Mouse (Mus musculus): ENCODE data around the gene Rusc2.

The Rusc2 gene

DNA sequence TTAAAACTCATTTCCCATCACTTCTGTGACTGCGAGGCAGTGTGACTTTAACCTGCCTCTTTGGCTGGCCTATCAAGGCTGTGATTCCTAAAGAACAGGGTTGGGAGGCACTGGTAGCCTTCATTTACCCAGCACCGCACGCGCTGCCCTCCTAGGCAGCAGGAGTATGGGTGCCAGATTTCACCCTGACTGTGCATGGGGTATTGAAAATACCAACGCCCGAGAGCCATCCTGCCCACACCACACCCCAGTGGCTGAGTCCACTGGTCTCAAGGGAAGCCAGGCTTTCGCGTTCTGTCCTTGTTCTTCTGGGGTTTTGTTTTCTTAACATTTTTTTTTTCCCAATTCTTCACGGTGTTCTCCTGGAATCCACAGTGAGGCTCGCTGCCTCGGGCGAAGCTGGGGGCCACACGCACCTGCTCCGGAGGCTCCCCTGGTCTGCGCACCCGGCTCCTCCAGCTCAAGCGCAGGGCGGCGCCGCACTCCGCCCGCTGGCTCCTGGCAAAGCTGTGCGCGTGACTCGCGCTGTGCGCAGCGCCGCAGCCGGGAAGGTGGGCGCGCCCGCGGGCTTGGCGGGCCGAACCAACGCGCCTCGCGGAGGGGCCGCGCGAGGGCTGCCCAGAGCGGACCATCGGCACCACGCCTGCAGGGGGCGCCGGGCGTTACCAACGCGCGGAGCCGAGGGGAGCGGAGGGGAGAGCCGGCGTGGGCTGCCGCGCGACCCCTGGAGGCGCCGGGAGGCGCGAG, at the start of gene Rusc2:
Gene Rusc2 (plus strand): TSS at position 572 of the 747 bp plus-strand sequence.
- DNase-seq: peak; percentile 92

DNA sequence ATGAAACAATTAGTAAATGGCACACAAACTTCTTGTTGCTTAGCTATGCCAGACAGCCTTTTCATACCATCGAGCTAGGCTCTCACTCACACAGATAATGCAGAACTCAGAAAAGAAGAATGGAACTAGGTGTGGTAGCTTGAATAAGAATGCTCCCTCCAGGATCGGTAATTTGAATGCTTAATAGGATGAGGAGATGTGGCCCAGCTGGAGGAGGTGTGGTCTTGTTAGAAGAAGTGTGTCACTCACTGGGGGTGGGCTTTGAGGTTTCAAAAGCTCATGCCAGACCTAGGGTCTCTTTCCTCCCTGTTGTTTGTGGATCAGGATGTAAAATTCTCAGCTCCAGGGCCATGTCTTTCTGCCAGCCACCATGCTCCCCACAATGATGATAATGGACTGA, 47.0 kb upstream of the Rusc2 start:
- no peak for DNase-seq

DNA sequence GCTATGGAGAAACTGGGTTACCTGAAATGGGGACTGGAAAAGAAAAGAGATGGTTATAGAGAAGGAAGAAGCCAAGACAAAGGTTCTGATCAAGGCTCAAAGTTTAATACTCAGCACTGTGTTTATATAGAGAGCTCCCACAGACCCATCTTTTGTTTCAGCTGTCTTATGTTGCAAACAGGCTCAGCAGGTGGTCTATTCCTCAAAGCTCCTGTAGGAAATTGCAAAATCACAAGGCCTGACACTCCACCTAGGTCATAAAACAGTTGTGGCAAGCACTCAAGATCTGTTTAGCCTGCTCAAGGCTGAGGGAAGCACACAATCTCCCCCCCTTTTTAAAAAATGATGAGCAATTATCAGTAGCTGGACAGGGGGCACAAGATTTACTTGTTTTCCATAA, 45.6 kb upstream of the Rusc2 start:
- DNase-seq: no peak

DNA sequence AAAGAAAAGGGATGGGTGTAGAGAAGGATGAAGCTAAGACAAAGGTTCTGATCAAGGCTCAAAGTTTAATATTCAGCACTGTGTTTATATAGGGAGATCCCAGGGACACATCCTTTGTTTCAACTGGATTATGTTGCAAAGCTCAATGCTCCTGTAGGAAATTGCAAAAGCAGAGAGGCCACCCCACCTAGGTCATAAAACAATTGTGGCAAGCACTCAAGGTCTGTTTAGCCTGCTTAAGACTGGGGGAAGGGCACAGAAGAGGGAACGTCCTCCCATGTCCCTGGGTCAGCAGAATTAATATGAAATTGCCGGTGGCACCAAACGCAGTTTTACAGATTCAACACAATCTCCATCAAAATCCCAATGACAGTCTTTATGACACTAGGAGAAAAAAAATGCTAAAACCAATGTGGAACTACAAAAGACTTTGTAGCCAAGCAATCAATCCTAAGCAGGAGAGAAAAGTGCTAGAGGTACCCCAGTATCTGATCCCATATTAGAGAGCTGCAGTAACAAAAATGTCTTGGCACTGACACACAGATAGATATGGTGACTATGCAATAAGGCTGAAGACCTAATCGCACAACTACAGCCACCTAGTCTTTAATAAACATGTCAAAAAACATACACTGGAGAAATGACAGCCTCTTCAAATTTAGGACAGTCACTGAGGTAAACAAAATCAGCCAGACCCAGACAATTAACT, 41.5 kb upstream of the Rusc2 start:
- DNase-seq: no peak

DNA sequence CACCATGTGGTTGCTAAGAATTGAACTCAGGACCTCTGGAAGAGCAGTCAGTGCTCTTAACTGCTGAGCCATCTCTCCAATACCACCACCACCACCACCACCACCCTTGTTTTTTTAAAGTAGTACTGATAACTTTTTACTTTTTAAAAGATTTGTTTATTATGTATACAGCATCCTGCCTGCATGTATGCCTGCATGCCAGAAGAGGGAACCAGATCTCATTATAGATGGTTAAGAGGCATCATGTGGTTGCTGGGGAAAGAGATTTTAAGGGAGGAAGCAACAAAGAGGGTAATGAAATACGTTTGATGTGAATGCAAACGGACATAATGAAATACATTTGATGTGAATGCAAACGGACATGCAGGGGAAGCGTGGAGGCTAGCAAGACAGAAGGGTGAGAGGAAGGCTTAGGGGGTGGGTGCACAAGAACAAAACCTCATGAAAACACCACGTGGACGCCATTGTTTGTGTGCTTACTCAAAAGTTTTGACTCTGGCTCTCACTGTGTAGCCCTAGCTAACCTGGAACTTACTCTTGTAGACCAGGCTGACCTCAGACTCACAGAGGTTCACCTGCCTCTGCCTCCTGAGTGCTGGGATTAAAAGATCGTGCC, 40.4 kb upstream of the Rusc2 start:
- DNase-seq: no peak

DNA sequence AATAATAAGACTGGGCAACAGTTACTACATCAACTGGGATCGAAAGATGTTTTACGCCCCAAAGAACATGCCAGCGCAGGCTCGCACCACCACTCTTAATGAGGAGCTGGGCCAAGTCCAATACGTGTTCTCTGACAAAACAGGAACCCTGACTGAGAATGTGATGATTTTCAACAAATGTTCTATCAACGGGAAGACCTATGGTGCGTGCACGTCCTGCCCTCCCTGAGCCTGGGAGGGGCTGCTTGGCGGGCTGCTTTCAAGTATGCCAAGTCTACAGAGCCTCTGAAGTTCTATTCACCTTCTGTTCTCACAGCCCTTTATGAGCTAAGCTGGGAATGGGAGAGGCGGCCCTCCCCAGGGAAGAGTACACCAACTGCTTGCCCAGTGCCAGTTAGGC, 39.3 kb upstream of the Rusc2 start:
- DNase-seq: no peak

DNA sequence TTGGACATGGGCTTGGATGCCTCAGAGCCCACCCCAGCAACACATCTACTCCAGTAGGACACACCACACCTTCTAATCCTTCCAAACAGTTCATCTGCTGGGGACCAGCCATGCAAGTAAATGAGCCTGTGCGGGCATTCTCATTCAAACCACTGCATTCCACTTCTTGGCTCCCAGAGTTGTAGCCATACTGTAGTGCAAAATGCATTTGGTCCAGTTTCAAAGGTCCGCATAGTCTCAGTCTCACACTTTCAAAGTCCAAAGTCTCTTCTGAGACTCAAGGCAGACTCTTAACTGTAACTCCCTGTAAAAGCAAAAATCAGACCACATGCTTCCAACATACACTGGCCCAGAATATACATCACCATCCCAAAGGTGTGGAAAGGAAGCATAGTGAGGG, 36.8 kb upstream of the Rusc2 start:
- no peak for DNase-seq

DNA sequence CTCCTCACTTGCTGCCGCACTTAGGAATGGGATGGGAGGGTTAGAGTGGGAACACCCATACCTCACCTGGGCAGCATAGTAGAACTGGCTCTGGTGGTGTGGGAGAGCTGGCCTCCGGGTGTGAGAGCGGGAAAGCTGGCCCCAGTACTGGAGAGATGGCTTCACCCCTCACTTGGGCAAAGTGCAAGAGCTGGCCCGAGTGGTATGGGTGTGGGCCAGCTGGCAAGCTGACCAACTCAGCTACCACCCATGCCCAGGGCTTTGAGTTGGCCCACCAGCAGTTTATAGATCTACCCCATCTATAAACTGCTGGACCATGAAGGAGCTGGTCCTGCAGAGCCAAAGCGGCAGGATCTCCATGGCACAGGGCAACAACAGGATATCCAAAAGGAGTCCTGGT, 32.6 kb upstream of the Rusc2 start:
- no peak for DNase-seq

DNA sequence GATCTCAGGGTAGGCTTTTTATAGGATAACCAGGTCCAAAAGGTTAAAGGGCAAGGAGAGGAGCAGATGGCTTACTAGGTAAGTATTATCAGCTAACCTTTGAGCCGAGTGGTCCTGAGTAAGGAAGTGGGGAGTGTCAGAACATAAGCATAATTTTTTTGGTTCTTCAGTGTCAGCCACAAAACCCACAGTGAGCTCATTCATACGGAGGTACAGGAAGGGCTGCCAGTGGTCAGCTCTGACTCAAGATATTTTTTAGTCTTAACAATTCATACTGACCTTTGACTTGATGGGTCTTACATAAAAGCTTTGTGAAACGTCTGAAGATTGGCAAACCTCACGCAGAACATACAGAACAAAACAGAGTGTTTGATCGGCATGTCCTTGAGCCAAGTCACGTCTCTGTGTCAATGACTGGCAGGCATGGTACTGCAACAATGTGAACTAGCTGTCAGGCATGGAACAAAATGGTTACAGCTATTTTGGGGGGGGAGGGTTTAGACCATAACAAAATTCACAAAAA, 31.7 kb upstream of the Rusc2 start:
- DNase-seq: no peak

DNA sequence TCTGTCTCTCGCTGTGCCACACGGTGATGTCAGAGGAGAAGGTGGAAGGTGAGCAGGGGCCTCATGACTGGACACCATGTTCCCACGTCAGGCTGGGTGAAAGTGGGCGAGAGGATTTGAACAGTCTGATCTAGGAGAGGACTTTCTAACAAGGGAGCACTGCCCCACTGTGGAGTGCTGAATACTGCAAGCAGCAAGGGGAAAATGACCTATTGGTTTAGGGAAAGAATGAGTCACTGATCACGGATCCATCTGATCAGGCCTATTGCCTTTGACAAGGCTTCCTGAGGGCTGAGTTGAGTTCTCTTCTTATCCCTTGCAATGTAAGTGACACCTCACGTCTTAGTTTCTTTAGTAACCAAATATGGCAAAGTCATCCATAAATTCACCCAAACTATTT, 28.1 kb upstream of the Rusc2 start:
- no peak for DNase-seq

DNA sequence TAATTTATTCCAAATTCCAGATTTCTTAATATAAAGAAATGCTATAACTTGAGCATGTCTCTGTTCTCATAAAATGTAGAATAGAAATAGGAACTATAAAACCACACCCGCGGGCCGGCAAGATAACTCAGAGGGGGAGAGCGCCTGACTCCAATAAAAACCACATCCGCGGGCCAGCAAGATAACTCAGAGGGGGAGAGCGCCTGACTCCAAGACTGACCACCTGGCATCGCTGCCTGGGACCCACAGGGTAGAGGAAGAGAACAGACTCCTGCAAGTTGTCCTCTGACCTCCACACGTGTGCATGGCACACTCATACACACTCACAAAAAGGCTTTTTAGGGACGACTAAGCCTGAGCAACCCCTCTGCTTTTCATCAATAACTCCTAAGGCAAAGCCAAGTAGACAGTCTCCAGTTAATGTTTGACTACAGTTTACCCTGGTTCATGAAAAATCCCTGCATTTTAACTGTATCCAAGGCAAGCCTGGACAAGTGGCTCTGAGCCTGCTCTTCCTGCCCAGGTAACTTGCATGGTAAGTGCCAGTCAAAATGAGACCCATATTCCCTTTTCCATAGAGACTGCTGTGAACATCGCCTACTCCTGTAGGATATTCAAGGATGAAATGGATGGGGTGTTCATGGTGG, 16.7 kb upstream of the Rusc2 start:
- no peak for DNase-seq

DNA sequence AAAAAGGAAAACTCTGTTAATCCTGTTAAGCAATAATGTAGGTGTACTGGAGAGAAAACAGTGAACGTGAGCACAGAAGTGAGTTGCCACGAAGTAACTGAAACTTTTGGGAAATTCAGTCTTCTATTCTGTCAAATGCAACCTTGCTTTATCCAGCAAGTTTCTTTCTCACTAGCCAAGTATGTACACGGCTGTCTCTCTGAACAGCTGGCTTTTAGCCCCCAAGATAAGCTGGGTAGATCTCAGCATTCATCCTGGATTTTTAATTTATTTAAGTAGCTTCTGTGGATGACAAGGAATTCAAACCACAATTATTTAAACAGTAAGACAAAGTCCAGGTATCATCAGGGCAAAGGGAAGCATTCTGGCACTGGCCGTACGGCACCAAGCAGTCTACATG, 14.5 kb upstream of the Rusc2 start:
- no peak for DNase-seq

DNA sequence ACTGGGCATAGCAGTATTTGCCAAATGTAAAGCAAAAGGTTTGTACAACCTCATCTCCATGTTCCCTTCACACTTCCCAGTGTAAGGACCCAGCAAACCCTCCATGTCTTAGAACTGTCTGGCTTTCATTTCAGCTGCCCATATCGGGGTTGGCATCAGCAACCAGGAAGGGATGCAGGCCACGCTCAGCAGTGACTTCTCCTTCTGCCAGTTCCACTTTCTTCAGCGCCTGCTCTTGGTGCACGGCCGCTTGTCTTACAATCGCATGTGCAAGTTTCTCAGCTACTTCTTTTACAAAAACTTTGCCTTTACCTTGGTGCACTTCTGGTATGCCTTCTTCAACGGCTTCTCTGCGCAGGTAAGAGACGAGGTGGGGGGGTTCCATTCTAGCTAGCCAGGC, 14.0 kb upstream of the Rusc2 start:
- DNase-seq: no peak

DNA sequence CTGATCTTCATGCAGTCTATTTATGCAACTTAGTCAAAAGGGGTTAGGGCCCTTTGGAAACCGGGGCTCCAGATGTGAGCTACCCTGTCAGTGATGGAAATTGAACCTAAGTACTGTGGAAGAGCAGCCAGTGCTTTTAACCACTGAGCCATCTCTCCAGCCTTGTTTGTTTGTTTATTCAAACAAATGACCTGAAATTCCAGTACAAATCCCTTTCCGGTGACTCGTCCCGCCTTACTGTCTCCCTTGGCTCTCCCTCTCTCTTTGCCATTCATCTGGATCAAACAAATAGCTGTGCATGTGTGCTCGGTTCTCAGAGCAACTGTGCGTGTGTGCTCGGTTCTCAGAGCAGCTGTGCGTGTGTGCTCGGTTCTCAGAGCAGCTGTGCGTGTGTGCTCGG, 10.4 kb upstream of the Rusc2 start:
- no peak for DNase-seq

DNA sequence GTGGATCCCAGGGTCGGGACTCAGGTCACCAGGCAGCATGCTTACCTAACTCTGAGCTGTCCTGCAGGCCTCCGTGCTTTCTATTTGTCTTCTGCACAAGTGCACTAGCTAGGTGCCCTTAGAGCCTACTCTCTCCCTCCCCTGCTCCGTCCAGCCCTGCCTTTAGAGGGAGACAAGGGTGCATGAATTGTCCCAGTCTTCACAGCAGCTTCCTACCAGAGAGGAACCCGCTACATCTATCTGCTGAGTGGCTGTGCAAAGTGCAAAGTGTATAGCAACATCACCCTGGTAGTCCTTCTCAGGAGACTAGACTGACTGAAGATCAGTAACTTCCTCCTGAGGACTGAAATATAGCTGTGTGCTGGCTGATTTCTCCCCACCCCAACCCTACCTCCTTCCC, 9.6 kb upstream of the Rusc2 start:
- DNase-seq: no peak

DNA sequence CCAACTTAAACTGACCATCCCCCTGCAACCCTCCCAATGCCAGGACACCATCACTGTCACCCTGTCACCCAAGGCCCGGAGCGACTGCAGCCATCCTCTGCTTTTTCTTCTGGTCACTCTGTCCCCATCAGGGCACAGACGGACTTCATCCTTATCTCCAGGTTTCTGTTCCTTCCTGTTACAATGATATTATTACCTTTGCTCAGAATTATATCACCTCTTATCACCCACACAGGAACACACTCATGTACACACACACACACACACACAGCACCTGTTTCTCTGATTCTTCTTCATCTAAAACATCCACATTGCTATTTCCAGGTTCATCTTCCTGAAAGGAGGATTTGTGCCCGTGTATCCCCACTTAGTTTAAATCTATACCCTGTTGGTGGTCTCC, 7.5 kb upstream of the Rusc2 start:
- no peak for DNase-seq

DNA sequence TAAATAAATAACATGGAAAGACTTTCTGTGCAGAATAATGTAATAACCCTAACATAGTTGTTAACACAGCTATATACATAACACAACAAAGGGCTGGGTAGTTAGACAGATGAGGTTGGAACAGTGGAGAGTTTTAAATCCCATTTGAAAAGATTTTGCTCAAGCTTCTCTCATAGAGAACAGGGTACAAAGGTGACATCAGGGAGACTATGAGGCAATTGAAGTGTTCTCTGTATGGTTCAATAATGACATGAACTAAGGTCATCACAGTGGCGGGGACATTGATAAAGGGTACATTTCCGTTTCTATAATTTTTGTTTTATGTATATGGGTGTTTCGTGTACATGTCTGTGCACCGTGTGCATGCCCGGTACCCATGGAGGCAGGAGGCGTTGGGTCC, 2.2 kb upstream of the Rusc2 start:
- no peak for DNase-seq

DNA sequence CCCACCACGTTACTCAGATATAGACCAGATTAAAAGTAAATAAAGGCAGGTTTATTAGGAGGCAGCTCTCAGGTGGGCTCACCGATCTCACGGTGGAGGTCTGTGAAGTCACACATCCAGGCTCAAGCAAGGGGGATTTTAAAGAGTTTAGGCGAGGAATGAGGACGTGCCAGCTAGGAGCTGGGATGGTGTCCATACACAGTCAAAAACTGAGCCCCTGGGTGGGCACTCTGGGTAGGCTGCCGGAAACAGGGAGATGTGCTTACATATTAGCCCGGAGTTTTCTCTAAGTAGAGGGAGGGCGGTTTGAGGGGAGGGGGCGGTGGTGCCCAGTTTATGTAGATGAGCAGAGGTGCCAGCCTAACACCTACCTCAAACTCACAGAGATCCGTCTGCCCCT, 828 bp upstream of the Rusc2 start:
- DNase-seq: no peak

DNA sequence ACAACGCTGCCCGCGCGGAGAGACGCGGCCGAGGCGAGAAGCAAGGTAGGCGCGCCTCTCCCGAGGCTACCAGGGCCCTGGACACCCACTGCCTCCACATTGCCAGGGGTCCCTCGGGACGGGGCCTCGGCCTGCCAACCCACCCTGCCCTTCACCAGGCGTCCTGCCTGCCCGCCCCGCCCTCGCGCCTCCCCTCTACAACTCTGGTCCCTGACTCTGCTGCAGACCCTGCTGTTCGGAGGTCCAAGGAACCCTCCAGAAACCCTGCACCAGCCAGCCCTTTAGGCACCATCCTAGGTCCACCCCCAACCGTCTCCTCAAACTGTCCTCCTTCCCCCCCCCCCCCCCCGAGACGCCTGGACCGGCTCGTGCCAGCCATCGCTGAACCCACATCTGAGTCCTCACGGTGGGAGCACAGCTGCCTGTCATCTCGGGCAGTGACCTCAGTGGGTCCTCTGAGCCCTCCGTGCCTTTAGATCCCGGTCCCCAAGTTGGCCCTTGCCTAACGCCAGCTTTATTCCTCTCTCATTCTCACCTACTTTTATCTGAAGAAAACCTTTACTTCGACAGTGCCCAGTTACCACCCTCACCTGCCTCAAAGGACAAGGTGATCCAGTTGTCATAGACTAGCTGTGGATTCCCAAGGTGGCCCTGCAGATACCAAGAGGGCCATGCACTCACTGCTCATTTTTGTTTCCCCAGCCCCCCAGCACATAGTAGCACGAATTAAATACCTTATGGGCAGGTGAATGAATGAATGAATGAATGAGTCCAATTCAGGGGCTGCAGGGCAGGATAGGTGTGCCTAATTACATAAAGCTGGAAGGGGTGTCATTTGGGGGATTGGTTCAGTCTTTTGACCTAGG, 609 bp downstream of the Rusc2 start:
- DNase-seq: no peak

DNA sequence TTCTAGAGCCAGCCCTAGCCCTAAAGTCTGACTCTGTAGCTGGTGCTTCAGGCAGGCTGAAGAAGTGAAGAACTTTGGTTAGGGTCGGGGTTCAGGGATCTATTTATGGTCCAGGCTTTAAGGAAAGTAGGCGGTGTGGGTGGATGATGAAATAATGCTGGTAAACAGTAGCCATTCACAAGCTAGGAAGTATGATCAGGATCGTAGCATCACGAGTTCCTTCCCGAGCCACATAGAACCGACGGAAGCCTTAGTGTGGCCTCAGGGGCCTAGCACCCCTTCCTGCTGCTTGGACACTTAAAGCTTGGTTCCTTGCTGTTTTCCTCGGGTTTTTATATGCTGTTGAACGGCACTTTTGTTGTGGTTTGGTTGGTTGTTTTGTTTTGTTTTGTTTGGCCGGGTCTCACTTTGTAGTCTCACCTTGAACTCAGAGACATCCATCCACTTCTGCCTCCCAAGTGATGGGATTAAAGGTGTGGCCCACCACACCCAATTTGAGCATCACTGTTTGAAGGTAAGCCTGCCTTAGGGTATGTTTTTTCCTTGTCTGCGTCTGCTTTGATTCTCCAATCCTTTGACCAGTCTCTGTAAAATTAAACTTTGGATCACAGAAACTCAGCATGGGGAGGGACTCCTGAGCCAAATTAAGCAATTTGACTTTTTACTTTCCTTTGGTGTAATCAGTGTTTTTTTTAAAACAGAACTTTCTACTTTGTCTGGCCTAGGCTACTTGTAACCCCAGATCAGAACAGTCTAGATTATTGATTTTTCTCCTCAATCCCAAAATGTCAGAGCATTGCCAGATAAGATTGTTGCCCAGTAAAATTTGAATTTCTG, 1.7 kb downstream of the Rusc2 start:
- peak; percentile 26 for DNase-seq

DNA sequence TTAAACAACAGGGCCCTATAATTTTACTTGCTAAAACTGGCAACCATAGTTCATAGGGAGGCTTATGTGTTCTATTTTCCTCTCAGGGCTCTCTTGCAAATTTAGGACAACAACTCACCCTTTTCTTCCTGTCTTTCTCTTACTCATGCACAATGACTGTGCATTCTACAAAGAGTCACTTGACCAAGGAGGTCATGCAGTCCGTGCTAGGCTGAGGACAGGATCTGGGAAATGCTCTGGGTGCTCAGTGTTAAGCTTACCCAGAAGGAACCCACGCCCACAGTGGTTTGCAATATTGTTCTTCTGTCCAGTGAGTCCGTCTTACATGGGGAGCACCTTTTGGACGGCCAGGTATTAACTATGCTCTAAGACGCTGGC, 2.3 kb downstream of the Rusc2 start:
- DNase-seq: no peak

DNA sequence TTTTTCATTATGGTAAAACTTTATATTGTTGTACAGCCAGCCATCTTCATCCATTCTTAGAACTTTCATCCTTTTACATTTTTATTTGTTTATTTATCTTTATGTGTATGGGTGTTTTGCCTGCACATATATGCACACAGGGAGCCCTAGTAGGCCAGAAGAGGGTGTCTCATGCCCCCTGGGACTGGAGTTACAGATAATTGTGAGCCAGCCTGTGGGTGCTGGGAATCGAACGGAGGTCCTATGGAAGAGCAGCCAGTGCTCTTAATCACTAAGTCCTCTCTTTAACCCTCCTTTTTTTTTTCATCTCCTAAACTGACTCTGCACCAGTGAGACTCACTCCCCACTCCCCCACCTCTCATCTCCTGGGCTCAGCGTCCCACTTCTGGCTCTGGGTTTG, 2.8 kb downstream of the Rusc2 start:
- DNase-seq: no peak
